8 mouse cellular contexts compared by ENCODE assay signal in the genomic region with DNA sequence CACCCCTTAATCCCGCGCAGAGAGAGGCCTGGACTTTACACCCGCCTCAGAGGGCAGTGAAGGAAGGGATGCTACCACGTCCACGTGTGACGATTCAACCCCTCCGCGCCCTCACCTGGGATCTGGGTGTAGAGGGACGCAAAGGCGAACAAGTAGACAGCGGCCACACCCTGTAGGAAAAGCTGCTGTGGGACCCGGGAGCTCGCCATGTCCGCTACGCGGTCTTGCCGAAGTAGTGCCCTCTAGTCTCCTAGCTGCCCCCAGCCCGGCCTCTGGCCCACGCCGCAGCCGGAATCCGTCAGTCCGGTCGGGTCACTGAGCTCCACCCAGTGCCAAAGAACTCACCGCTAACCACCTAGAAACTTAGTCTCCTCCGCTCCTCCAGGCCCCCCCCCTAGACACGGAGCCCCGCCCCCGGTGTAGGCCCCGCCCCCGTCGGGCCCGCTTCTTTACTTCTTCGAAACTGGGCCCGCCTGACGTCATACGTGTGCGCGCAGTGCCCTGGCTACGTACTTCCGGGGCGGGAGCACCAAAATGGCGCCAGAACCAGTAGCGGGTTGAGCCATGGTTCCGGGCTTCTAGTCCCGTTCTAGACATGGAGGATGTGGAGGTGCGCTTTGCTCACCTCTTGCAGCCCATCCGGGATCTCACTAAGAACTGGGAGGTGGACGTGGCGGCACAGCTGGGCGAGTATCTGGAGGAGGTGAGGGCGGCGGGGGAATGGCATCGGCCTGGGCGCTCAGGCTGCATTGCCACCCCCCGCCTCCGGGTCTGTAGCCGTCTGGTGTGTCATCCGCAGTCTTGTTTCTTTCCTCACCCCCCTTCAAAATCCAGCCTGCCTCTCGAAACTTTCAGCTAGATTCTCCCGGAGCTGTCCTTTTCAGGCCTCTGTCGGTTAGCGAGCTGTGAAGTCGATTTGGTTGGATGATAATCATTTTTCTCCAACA. TPM values are rescaled to one million over a fixed set of nuclear protein-coding genes. Genes with fewer than 3 reads are reported as not detected.
DNase-seq lines count a peak whose midpoint lies in the region; ATAC-seq lines count a peak whose summit lies in the region.

A gene (minus strand): TSS at position 419 of the 947 bp plus-strand sequence.
A gene (plus strand): TSS at position 479 of the 947 bp plus-strand sequence.

- H3K4me1 ChIP-seq in megakaryocyte, embryonic 14.5 days = peaks cover 45% of the 10 kb centered on the region

- H3K4me3 ChIP-seq in megakaryocyte, embryonic 14.5 days (replicated peaks) = peak within 1 kb of the TSS; percentile 96

- no peaks in the 10 kb centered on the region for H3K27me3 ChIP-seq in megakaryocyte, embryonic 14.5 days (replicated peaks)

- DNase-seq in ZHBTc4 (ENCODE audit: low read depth, low spot score) = peak; percentile 98
- peak; percentile 88 to 90 for DNase-seq in gastrocnemius, adult 8-10 months (ENCODE audit: low spot score in 2 of 2)
- peak; percentile 69 for DNase-seq in hindlimb bud, embryonic 11.5 days (ENCODE audit: extremely low spot score, low read depth, low spot score)
- DNase-seq in left cerebral cortex, adult 8-10 months (ENCODE audit: low spot score in 2 of 2) = peak; percentile 91 to 95
- peak; percentile 96 for DNase-seq in right cerebral cortex, postnatal 10 days (ENCODE audit: low spot score in 2 of 2)
- DNase-seq in urinary bladder, postnatal 25 days (ENCODE audit: low spot score) = peak; percentile 96

- H3K9me3 ChIP-seq in megakaryocyte, embryonic 14.5 days = no peaks in the 10 kb centered on the region

- H3K36me3 ChIP-seq in megakaryocyte, embryonic 14.5 days (replicated peaks; ENCODE audit: low read length) = peaks cover 67% of the 10 kb centered on the region

- peak; percentile 85 for ATAC-seq in common myeloid progenitor, adult 5-6 weeks (replicated peaks; ENCODE audit: low read depth, poor library complexity, severe bottlenecking)

RNA-seq across cellular contexts. Expression of the first gene that starts in this region (rescaled TPM):
- 13.9 and 14.4 TPM in 2 replicates for total RNA-seq in common myeloid progenitor, adult 5-6 weeks (2017)
- 10 to 100 TPM; 10.8 to 16.9 (median 13.5) TPM for total RNA-seq in gastrocnemius, adult 8-10 months (2022)
- total RNA-seq in left cerebral cortex, adult 8-10 months (2022) = 10 to 100 TPM; 15.7 to 22.6 (median 19.9) TPM
- 65.0 and 111 TPM in 2 replicates for polyA plus RNA-seq in megakaryocyte, embryonic 14.5 days (2012; ENCODE audit: insufficient read depth, low replicate concordance)

RNA-seq across cellular contexts. Expression of the second gene that starts in this region (rescaled TPM):
- 81.4 and 106 TPM in 2 replicates for total RNA-seq in common myeloid progenitor, adult 5-6 weeks (2017)
- 10 to 100 TPM; 43.4 to 46.6 (median 45.1) TPM for total RNA-seq in gastrocnemius, adult 8-10 months (2022)
- 100 to 1,000 TPM in 3 of 4 experiments, 10 to 100 TPM in 1; 98.3 to 110 (median 107) TPM for total RNA-seq in left cerebral cortex, adult 8-10 months (2022)
- 21.9 and 44.6 TPM in 2 replicates for polyA plus RNA-seq in megakaryocyte, embryonic 14.5 days (2012; ENCODE audit: insufficient read depth, low replicate concordance)

Comparison
In these comparisons a context has a peak if more than half of its experiments do, and no peak if none do; other contexts are left out.
1. Peak in every context shown above with its lines: DNase-seq, ATAC-seq and H3K4me3 ChIP-seq.